Mouse (Mus musculus): ENCODE results near the gene Evi2a.

GRCm38 (mm10) chr11:79575383-79576073 lies 45.1 kb upstream of the Evi2a start:
- TF ChIP-seq POLR2A (IDR thresholded peaks at IDR 0.05; ENCODE audit: insufficient read length, low read depth), result no peak
- TF ChIP-seq REST (IDR thresholded peaks at IDR 0.05; ENCODE audit: insufficient read depth, insufficient read length), result no peak
- no peak for TF ChIP-seq E2F4 (IDR thresholded peaks at IDR 0.05; ENCODE audit: insufficient read depth)

All from myocyte (in vitro differentiated cells).